Mouse (Mus musculus) liver, embryonic 14.5 days (tissue): ENCODE measurements at regions not wholly inside any gene's neighbourhood (a gene's known extent, or its start where the extent isn't known, plus 50 kb on each side); places are given as distances from the start of the nearest gene placed in this dataset.

ENCODE experiments used
- ATAC-seq: fragments of 200-750 bp; cut with Nextera tagmentation; 2 replicates; pipeline ENCODE4 v1.8.0; 2017; ENCODE audit warnings: moderate number of reproducible peaks, mild to moderate bottlenecking, moderate library complexity; ENCODE audit not compliant: insufficient read depth
- DNase-seq, 3 experiments: peaks; one replicate each; pipeline ENCODE4 v3.0.0-alpha.2; 2012 to 2013; ENCODE audit warnings: low read depth in 3 of 3, low spot score in 3 of 3
- H3K27ac ChIP-seq: fragments of 300-500 bp; sonication (generic); 2 replicates; pipeline ENCODE4 v1.5.1; 2014; ENCODE audit warnings: moderate library complexity, mild to moderate bottlenecking, control low read depth, inconsistent platforms
- H3K27me3 ChIP-seq: fragments of 300-500 bp; sonication (generic); 2 replicates; pipeline ENCODE4 v1.6.1; 2014; ENCODE audit warnings: mild to moderate bottlenecking, low read length, moderate library complexity; ENCODE audit not compliant: control insufficient read depth, insufficient read depth
- H3K36me3 ChIP-seq: fragments of 300-500 bp; sonication (generic); replicated peaks from 2 replicates; pipeline ENCODE4 v1.6.1; 2014; ENCODE audit warnings: low read depth; ENCODE audit not compliant: control insufficient read depth, insufficient read depth
- H3K4me1 ChIP-seq, 2 experiments: fragments of 200-500 bp in 1 of 2; fragments of 300-500 bp in 1 of 2; sonication (generic) in 1 of 2; replicated peaks; 2 replicates each; pipeline ENCODE4 v1.6.1; 2012 to 2014; ENCODE audit warnings: antibody characterized with exemption in 1 of 2, inconsistent platforms in 1 of 2, low read length in 1 of 2; ENCODE audit not compliant: control insufficient read depth in 2 of 2, insufficient read depth in 2 of 2
- H3K4me2 ChIP-seq: fragments of 300-500 bp; sonication (generic); 2 replicates; pipeline ENCODE4 v1.6.1; 2014; ENCODE audit warnings: low read depth, mild to moderate bottlenecking, control low read depth, moderate library complexity
- H3K4me3 ChIP-seq, 2 experiments: fragments of 200-500 bp in 1 of 2; fragments of 300-500 bp in 1 of 2; sonication (generic) in 1 of 2; 2 replicates each; pipeline ENCODE4 v1.5.1; 2012 to 2014; ENCODE audit warnings: low read depth in 2 of 2, low read length in 2 of 2, mild to moderate bottlenecking in 2 of 2, control low read depth in 1 of 2, inconsistent platforms in 1 of 2, moderate library complexity in 1 of 2; ENCODE audit not compliant: insufficient read depth in 1 of 2
- H3K9ac ChIP-seq: fragments of 300-500 bp; sonication (generic); replicated peaks from 2 replicates; pipeline ENCODE4 v1.6.1; 2014; ENCODE audit warnings: mild to moderate bottlenecking, control low read depth, moderate library complexity
- H3K9me3 ChIP-seq: fragments of 300-500 bp; sonication (generic); 2 replicates; pipeline ENCODE4 v1.6.1; 2016; ENCODE audit warnings: low read length, mixed read lengths; ENCODE audit not compliant: control insufficient read depth
- CTCF ChIP-seq: IDR thresholded peaks from 2 replicates; pipeline ENCODE4 v1.5.1; 2016; ENCODE audit warnings: antibody characterized with exemption, low read depth, control low read depth
- EP300 ChIP-seq: IDR thresholded peaks from 2 replicates; pipeline ENCODE4 v1.6.1; 2016; ENCODE audit warnings: antibody characterized with exemption, low read depth
- WGBS: fragments of 180-500 bp; shearing (Covaris S2); extraction: QIAGEN DNeasy Blood & Tissue Kit; methylation state at CpG from one replicate; pipeline ENCODE4 v1.1.7; 2014; ENCODE audit not compliant: insufficient replicate concordance; 5-methylcytosine and 5-hydroxymethylcytosine counted together

GRCm38 (mm10) chr4:69197577-69197976 lies 243.4 kb upstream of the Brinp1 start:
- WGBS: 57% methylated on average over 1 of the region's 1 CpGs
- DNase-seq (no peak), ATAC-seq (no peak)
- Histone ChIP-seq H3K4me1 (no peaks in the 10 kb centered on the region), H3K36me3 (no peaks in the 10 kb centered on the region), H3K9ac (no peak overlapping the region), H3K27ac (no peak overlapping the region), H3K9me3 (no peaks in the 10 kb centered on the region), H3K4me3 (no peak overlapping the region), H3K4me2 (no peak overlapping the region), H3K27me3 (no peaks in the 10 kb centered on the region)
- TF ChIP-seq EP300 (no peak), CTCF (no peak)

- TF ChIP-seq CTCF (no peak), EP300 (no peak)
- no peak overlapping the region for H3K9ac ChIP-seq
- no peak overlapping the region for H3K4me2 ChIP-seq
- no peaks in the 10 kb centered on the region for H3K4me1 ChIP-seq
- WGBS: 75% methylated on average over 1 of the region's 1 CpGs
- H3K9me3 ChIP-seq: no peaks in the 10 kb centered on the region
- ATAC-seq: no peak
- DNase-seq: no peak
- no peaks in the 10 kb centered on the region for H3K27me3 ChIP-seq
- no peaks in the 10 kb centered on the region for H3K36me3 ChIP-seq
- no peak overlapping the region for H3K27ac ChIP-seq
- H3K4me3 ChIP-seq: no peak overlapping the region
These were observed 241.9 kb upstream of the Brinp1 start for GRCm38 (mm10) chr4:69196094-69196493.

DNA sequence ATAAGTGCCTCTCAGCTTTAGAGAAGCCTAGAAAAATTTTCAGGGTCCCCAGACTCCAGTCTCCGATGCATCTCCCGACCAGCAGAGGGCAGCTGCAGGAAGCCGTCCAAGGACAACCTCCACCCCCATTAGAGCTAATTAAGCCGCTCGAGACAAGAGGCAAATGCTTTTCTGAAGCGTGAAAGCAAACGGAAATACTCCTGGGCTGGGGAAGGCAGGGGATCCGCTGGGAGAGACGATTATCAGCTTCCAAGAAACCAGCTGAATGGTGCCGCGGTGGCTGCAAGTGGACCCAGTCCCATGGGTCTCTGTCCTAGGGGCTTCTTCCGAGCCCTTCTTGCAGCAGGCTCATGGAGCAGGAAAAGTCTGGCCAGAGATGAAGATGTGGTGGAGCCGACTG lies 241.4 kb upstream of the Brinp1 start:
- Histone ChIP-seq H3K27me3 (no peaks in the 10 kb centered on the region), H3K36me3 (no peaks in the 10 kb centered on the region), H3K4me2 (no peak overlapping the region), H3K4me1 (no peaks in the 10 kb centered on the region), H3K9ac (no peak overlapping the region), H3K9me3 (no peaks in the 10 kb centered on the region), H3K27ac (no peak overlapping the region), H3K4me3 (peak overlapping the region in 1 of 2 experiments; percentile 33; a peak in 1 of 4 replicates)
- no peak for DNase-seq
- TF ChIP-seq CTCF: peak; percentile 52
- no peak for TF ChIP-seq EP300
- 4% methylated on average over 13 of the region's 13 CpGs for WGBS
- ATAC-seq: no peak
